Mouse (Mus musculus): ENCODE results near the gene Suclg2.

- TF ChIP-seq POLR2A (IDR thresholded peaks at IDR 0.05; ENCODE audit: insufficient read depth, low read length) = no peak
- no peak for TF ChIP-seq CTCF (IDR thresholded peaks at IDR 0.05; ENCODE audit: low read depth, low read length)
These were observed 5.4 kb downstream of the Suclg2 start for GRCm38 (mm10) chr6:95713245-95713644.

Measured in ES-Bruce4 (cell line).